Mouse (Mus musculus) hindbrain, embryonic 15.5 days (tissue): ENCODE results near the gene Krtap19-5. TPM values are rescaled to one million over a fixed set of nuclear protein-coding genes. Genes with fewer than 3 reads are reported as not detected.

Source experiments
- ATAC-seq: fragments of 200-750 bp; cut with Nextera tagmentation; 2 replicates; pipeline ENCODE4 v1.8.0; 2017; ENCODE audit warnings: low read depth, moderate number of reproducible peaks, moderate TSS enrichment; ENCODE audit not compliant: low FRiP score
- H3K27ac ChIP-seq: fragments of 300-500 bp; sonication (generic); replicated peaks from 2 replicates; pipeline ENCODE4 v1.5.1; 2015; ENCODE audit warnings: mild to moderate bottlenecking, inconsistent platforms
- H3K27me3 ChIP-seq: fragments of 300-500 bp; sonication (generic); 2 replicates; pipeline ENCODE4 v1.6.1; 2015; ENCODE audit warnings: control low read depth, inconsistent platforms
- H3K36me3 ChIP-seq: fragments of 300-500 bp; sonication (generic); 2 replicates; pipeline ENCODE4 v1.6.1; 2015; ENCODE audit warnings: control low read depth, inconsistent platforms
- H3K4me1 ChIP-seq: fragments of 300-500 bp; sonication (generic); replicated peaks from 2 replicates; pipeline ENCODE4 v1.6.1; 2015; ENCODE audit warnings: control low read depth, inconsistent platforms
- H3K4me2 ChIP-seq: fragments of 300-500 bp; sonication (generic); 2 replicates; pipeline ENCODE4 v1.6.1; 2015; ENCODE audit warnings: moderate library complexity, mild to moderate bottlenecking, inconsistent platforms
- H3K4me3 ChIP-seq: fragments of 300-500 bp; sonication (generic); 2 replicates; pipeline ENCODE4 v1.5.1; 2015; ENCODE audit warnings: mild to moderate bottlenecking, inconsistent platforms
- H3K9ac ChIP-seq: fragments of 300-500 bp; sonication (generic); 2 replicates; pipeline ENCODE4 v1.6.1; 2015; ENCODE audit warnings: inconsistent platforms
- H3K9me3 ChIP-seq: fragments of 300-500 bp; sonication (generic); 2 replicates; pipeline ENCODE4 v1.6.1; 2016; ENCODE audit warnings: control low read depth, inconsistent platforms
- WGBS: fragments of 180-500 bp; shearing (Covaris S2); methylation state at CpG from one replicate; pipeline ENCODE4 v1.1.7; 2015; 5-methylcytosine and 5-hydroxymethylcytosine counted together
- polyA plus RNA-seq: library from polyadenylated mRNA; unstranded; fragments of >200 nt; fragmentation: Nextera tagmentation; extraction: Ambion mirVana; gene quantifications from 2 replicates; pipeline ENCODE4 v1.2.1, GENCODE M21; 2015

Gene Krtap19-5
- not detected in 2 replicates for polyA plus RNA-seq

GRCm38 (mm10) chr16:88896357-88896756 is at the start of gene Krtap19-5:
Krtap19-5 (minus strand) TSS chr16:88896457.
- no peaks in the 10 kb centered on the region for H3K9me3 ChIP-seq
- no peak within 1 kb of the TSS for H3K4me2 ChIP-seq
- H3K9ac ChIP-seq = no peak within 1 kb of the TSS
- ATAC-seq = no peak
- H3K4me3 ChIP-seq = no peak within 1 kb of the TSS
- WGBS = 94% methylated on average over 6 of the region's 6 CpGs
- H3K27ac ChIP-seq = no peak within 1 kb of the TSS
- H3K27me3 ChIP-seq = no peaks in the 10 kb centered on the region
- no peaks in the 10 kb centered on the region for H3K4me1 ChIP-seq
- no peaks in the 10 kb centered on the region for H3K36me3 ChIP-seq

- no peaks in the 10 kb centered on the region for H3K36me3 ChIP-seq
- ATAC-seq = no peak
- H3K4me1 ChIP-seq = no peaks in the 10 kb centered on the region
- no peak overlapping the region for H3K9ac ChIP-seq
- no peak overlapping the region for H3K27ac ChIP-seq
- no peak overlapping the region for H3K4me3 ChIP-seq
- H3K9me3 ChIP-seq = no peaks in the 10 kb centered on the region
- no peak overlapping the region for H3K4me2 ChIP-seq
- no peaks in the 10 kb centered on the region for H3K27me3 ChIP-seq
- WGBS = 80% methylated on average over 6 of the region's 6 CpGs
Observed at GRCm38 (mm10) chr16:88941106-88941505, 44.8 kb upstream of the Krtap19-5 start.

- H3K27me3 ChIP-seq = no peaks in the 10 kb centered on the region
- H3K27ac ChIP-seq = no peak overlapping the region
Observed at GRCm38 (mm10) chr16:88938252-88938651, 42.0 kb upstream of the Krtap19-5 start.

GRCm38 (mm10) chr16:88932165-88932564 is 35.9 kb upstream of the Krtap19-5 start, which contains the start of gene Krtap19-9b:
Krtap19-9b (minus strand) TSS chr16:88932265.
- Histone ChIP-seq H3K4me1 (no peaks in the 10 kb centered on the region), H3K9ac (no peak within 1 kb of the TSS), H3K27me3 (no peaks in the 10 kb centered on the region), H3K4me2 (no peak within 1 kb of the TSS), H3K27ac (no peak within 1 kb of the TSS), H3K36me3 (no peaks in the 10 kb centered on the region), H3K4me3 (no peak within 1 kb of the TSS), H3K9me3 (no peaks in the 10 kb centered on the region)
- ATAC-seq = no peak
- 93% methylated on average over 3 of the region's 3 CpGs for WGBS

More at GRCm38 (mm10) chr16:88938252-88938651, 42.0 kb upstream of the Krtap19-5 start:
- H3K9me3 ChIP-seq = no peaks in the 10 kb centered on the region
- no peak for ATAC-seq
- H3K4me3 ChIP-seq = no peak overlapping the region
- H3K36me3 ChIP-seq = no peaks in the 10 kb centered on the region
- H3K4me1 ChIP-seq = no peaks in the 10 kb centered on the region
- H3K4me2 ChIP-seq = no peak overlapping the region
- WGBS = 72% methylated on average over 7 of the region's 7 CpGs
- H3K9ac ChIP-seq = no peak overlapping the region

- Histone ChIP-seq H3K9me3 (no peaks in the 10 kb centered on the region), H3K9ac (no peak overlapping the region), H3K36me3 (no peaks in the 10 kb centered on the region), H3K4me3 (no peak overlapping the region), H3K27ac (no peak overlapping the region), H3K4me2 (no peak overlapping the region), H3K4me1 (no peaks in the 10 kb centered on the region), H3K27me3 (no peaks in the 10 kb centered on the region)
- WGBS = 86% methylated on average over 6 of the region's 6 CpGs
- ATAC-seq = no peak
Observed at GRCm38 (mm10) chr16:88886870-88887269, 9.4 kb downstream of the Krtap19-5 start.

GRCm38 (mm10) chr16:88884989-88885388 is 11.3 kb downstream of the Krtap19-5 start, which contains the start of gene Krtap19-4:
Krtap19-4 (minus strand) TSS chr16:88885089.
- Histone ChIP-seq H3K9ac (no peak within 1 kb of the TSS), H3K4me3 (no peak within 1 kb of the TSS), H3K27ac (no peak within 1 kb of the TSS), H3K4me2 (no peak within 1 kb of the TSS), H3K36me3 (no peaks in the 10 kb centered on the region), H3K4me1 (no peaks in the 10 kb centered on the region), H3K27me3 (no peaks in the 10 kb centered on the region), H3K9me3 (no peaks in the 10 kb centered on the region)
- 93% methylated on average over 5 of the region's 5 CpGs for WGBS
- no peak for ATAC-seq

- no peak within 1 kb of the TSS for H3K4me2 ChIP-seq
- ATAC-seq = no peak
- H3K4me3 ChIP-seq = no peak within 1 kb of the TSS
- no peaks in the 10 kb centered on the region for H3K9me3 ChIP-seq
- H3K27ac ChIP-seq = no peak within 1 kb of the TSS
- 93% methylated on average over 2 of the region's 2 CpGs for WGBS
- no peak within 1 kb of the TSS for H3K9ac ChIP-seq
- no peaks in the 10 kb centered on the region for H3K4me1 ChIP-seq
- H3K36me3 ChIP-seq = no peaks in the 10 kb centered on the region
- H3K27me3 ChIP-seq = no peaks in the 10 kb centered on the region
Observed at GRCm38 (mm10) chr16:88877938-88878337, 18.3 kb downstream of the Krtap19-5 start, which contains the start of gene Krtap19-3. Krtap19-3 (minus strand) TSS chr16:88878038.

GRCm38 (mm10) chr16:88874169-88874568 is 22.1 kb downstream of the Krtap19-5 start, which contains the start of gene Krtap19-2:
Krtap19-2 (minus strand) TSS chr16:88874269.
- WGBS = 90% methylated on average over 3 of the region's 3 CpGs
- no peaks in the 10 kb centered on the region for H3K4me1 ChIP-seq
- H3K36me3 ChIP-seq = no peaks in the 10 kb centered on the region
- no peak within 1 kb of the TSS for H3K27ac ChIP-seq
- H3K9me3 ChIP-seq = no peaks in the 10 kb centered on the region
- H3K9ac ChIP-seq = no peak within 1 kb of the TSS
- ATAC-seq = no peak
- H3K4me2 ChIP-seq = no peak within 1 kb of the TSS
- no peak within 1 kb of the TSS for H3K4me3 ChIP-seq
- H3K27me3 ChIP-seq = no peaks in the 10 kb centered on the region

- no peak within 1 kb of the TSS for H3K9ac ChIP-seq
- no peaks in the 10 kb centered on the region for H3K36me3 ChIP-seq
- H3K27ac ChIP-seq = no peak within 1 kb of the TSS
- H3K27me3 ChIP-seq = no peaks in the 10 kb centered on the region
- ATAC-seq = no peak
- 91% methylated on average over 6 of the region's 6 CpGs for whole genome bisulfite sequencing
- no peak within 1 kb of the TSS for H3K4me3 ChIP-seq
- H3K4me1 ChIP-seq = no peaks in the 10 kb centered on the region
- H3K4me2 ChIP-seq = no peak within 1 kb of the TSS
- H3K9me3 ChIP-seq = no peaks in the 10 kb centered on the region
Observed at GRCm38 (mm10) chr16:88869311-88869710, 26.9 kb downstream of the Krtap19-5 start, which contains the start of gene Krtap19-1. Krtap19-1 (minus strand) TSS chr16:88869411.

GRCm38 (mm10) chr16:88864887-88865407 is 31.3 kb downstream of the Krtap19-5 start:
- H3K36me3 ChIP-seq = no peaks in the 10 kb centered on the region
- no peak overlapping the region for H3K4me2 ChIP-seq
- H3K4me1 ChIP-seq = no peaks in the 10 kb centered on the region
- WGBS = 80% methylated on average over 4 of the region's 4 CpGs
- H3K4me3 ChIP-seq = no peak overlapping the region
- no peaks in the 10 kb centered on the region for H3K9me3 ChIP-seq
- H3K9ac ChIP-seq = no peak overlapping the region
- no peak for ATAC-seq
- no peaks in the 10 kb centered on the region for H3K27me3 ChIP-seq
- no peak overlapping the region for H3K27ac ChIP-seq

GRCm38 (mm10) chr16:88851450-88851849 is 44.8 kb downstream of the Krtap19-5 start:
- no peak overlapping the region for H3K9ac ChIP-seq
- H3K4me1 ChIP-seq = no peaks in the 10 kb centered on the region
- WGBS = 14% methylated on average over 5 of the region's 5 CpGs
- H3K36me3 ChIP-seq = no peaks in the 10 kb centered on the region
- no peak overlapping the region for H3K4me2 ChIP-seq
- ATAC-seq = no peak
- H3K27ac ChIP-seq = no peak overlapping the region
- no peak overlapping the region for H3K4me3 ChIP-seq
- H3K9me3 ChIP-seq = no peaks in the 10 kb centered on the region
- no peaks in the 10 kb centered on the region for H3K27me3 ChIP-seq

GRCm38 (mm10) chr16:88848558-88848957 is 47.7 kb downstream of the Krtap19-5 start:
- Histone ChIP-seq H3K4me3 (no peak overlapping the region), H3K4me1 (no peaks in the 10 kb centered on the region), H3K9me3 (no peaks in the 10 kb centered on the region), H3K36me3 (no peaks in the 10 kb centered on the region), H3K27ac (no peak overlapping the region), H3K9ac (no peak overlapping the region), H3K27me3 (no peaks in the 10 kb centered on the region), H3K4me2 (no peak overlapping the region)
- 89% methylated on average over 4 of the region's 4 CpGs for WGBS
- ATAC-seq = no peak

GRCm38 (mm10) chr16:88847363-88847762 is 48.9 kb downstream of the Krtap19-5 start:
- Histone ChIP-seq H3K4me2 (no peak overlapping the region), H3K4me3 (no peak overlapping the region), H3K9ac (no peak overlapping the region), H3K36me3 (no peaks in the 10 kb centered on the region), H3K9me3 (no peaks in the 10 kb centered on the region), H3K27ac (no peak overlapping the region), H3K27me3 (no peaks in the 10 kb centered on the region), H3K4me1 (no peaks in the 10 kb centered on the region)
- no peak for ATAC-seq
- WGBS = 93% methylated on average over 1 of the region's 1 CpGs
